Mouse (Mus musculus) G1E (cell line): ENCODE results near the gene Lin7b.

Source experiments
- CTCF ChIP-seq: IDR thresholded peaks from 2 replicates; pipeline ENCODE4 v1.5.1; 2012; ENCODE audit warnings: low read depth, low read length, inconsistent platforms, mixed read lengths
- GATA1 ChIP-seq: IDR thresholded peaks from 2 replicates; pipeline ENCODE4 v1.6.1; 2012; ENCODE audit warnings: borderline replicate concordance, low read length, inconsistent platforms, mixed read lengths
- GATA2 ChIP-seq: IDR thresholded peaks from 2 replicates; pipeline ENCODE4 v1.6.1; 2012; ENCODE audit warnings: low read depth, low read length, inconsistent platforms, borderline replicate concordance
- POLR2AphosphoS5 ChIP-seq: IDR thresholded peaks from 2 replicates; pipeline ENCODE4 v1.6.1; 2012; ENCODE audit warnings: low read depth, low read length, inconsistent platforms; ENCODE audit not compliant: insufficient replicate concordance
- TAL1 ChIP-seq: conservative IDR thresholded peaks from 2 replicates; pipeline ENCODE4 v1.6.1; 2012; ENCODE audit warnings: low read depth, low read length, inconsistent platforms, mixed read lengths

GRCm38 (mm10) chr7:45403532-45404261 lies 33.3 kb upstream of the Lin7b start:
- no peak for TF ChIP-seq TAL1
- peak; percentile 46; the same call in 1 of the 2 replicates for TF ChIP-seq CTCF
- TF ChIP-seq GATA1 = no peak
- TF ChIP-seq POLR2AphosphoS5 = no peak
- no peak for TF ChIP-seq GATA2
